Mouse (Mus musculus) E14TG2a.4 (cell line): ENCODE measurements around the gene Pla2g6.

Source experiments
- H3K27me3 ChIP-seq: 2 replicates; pipeline ENCODE4 v1.6.1; 2014; ENCODE audit warnings: low read length, control low read depth; ENCODE audit not compliant: insufficient read depth
- H3K36me3 ChIP-seq: 2 replicates; pipeline ENCODE4 v1.6.1; 2014; ENCODE audit warnings: low read length, control low read depth; ENCODE audit not compliant: insufficient read depth
- H3K4me1 ChIP-seq: replicated peaks from 2 replicates; pipeline ENCODE4 v1.6.1; 2014; ENCODE audit warnings: low read depth, low read length, control low read depth
- H3K4me3 ChIP-seq: replicated peaks from 2 replicates; pipeline ENCODE4 v1.5.1; 2014; ENCODE audit warnings: mild to moderate bottlenecking, low read length
- H3K9me3 ChIP-seq: 2 replicates; pipeline ENCODE4 v1.6.1; 2014; ENCODE audit warnings: low read length, control low read depth
- CTCF ChIP-seq: conservative IDR thresholded peaks from 2 replicates; pipeline ENCODE4 v1.5.1; 2014; ENCODE audit warnings: low read length
- NANOG ChIP-seq: IDR thresholded peaks from 2 replicates; pipeline ENCODE4 v1.6.1; 2014; ENCODE audit warnings: borderline replicate concordance, low read length, mixed read lengths
- POU5F1 ChIP-seq: IDR thresholded peaks from 2 replicates; pipeline ENCODE4 v1.6.1; 2014; ENCODE audit warnings: low read length, borderline replicate concordance

Gene Pla2g6

DNA sequence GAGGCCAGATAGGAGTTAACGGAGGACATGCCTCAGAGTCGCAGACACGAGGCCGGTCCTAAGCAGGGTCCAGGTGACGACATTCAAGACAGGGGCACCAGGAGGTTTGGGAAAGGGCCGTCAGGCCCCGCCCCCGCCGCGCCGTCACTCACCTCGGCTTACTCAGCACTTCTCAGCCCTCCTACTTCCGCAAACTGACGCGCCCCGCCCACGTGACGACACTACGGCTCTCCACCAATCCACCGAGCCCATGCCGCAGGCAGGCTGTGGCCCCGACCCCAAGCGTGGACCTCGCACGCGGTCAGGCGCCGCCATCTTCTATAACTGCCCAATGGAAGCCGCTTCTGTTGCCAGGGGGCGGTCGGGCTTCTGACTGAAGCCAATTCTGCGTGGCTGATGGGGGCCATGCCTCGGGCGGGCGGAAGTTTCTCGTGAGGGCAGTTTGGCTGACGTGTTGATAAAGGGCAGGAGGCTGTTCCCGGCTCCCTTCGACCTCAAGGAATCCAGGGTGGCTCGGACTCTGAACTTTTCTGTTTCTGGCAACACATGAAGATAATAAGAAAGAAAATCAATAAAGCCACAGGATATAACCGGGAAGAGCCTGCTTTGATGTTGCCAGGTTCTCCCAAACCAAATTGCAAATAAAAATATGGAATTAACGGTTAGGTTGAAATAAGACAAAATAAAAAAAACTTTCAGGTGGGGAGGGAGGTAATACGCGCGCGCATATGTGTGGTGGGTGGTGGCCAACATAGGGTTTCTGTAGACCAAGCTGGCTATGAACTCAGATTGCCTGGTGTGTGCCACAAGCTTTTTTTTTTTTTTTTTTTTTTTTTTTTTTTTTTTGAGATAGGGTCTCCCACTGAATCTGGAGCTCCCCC, at the start of gene Pla2g6:
Gene Pla2g6 (minus strand): TSS at position 333 of the 881 bp plus-strand sequence.
- Histone ChIP-seq H3K4me3 (peak within 1 kb of the TSS; percentile 88), H3K36me3 (peaks cover 20% of the 10 kb centered on the region), H3K4me1 (peaks cover 80% of the 10 kb centered on the region), H3K9me3 (no peaks in the 10 kb centered on the region), H3K27me3 (no peaks in the 10 kb centered on the region)
- TF ChIP-seq NANOG, result no peak
- TF ChIP-seq CTCF, result no peak
- no peak for TF ChIP-seq POU5F1

DNA sequence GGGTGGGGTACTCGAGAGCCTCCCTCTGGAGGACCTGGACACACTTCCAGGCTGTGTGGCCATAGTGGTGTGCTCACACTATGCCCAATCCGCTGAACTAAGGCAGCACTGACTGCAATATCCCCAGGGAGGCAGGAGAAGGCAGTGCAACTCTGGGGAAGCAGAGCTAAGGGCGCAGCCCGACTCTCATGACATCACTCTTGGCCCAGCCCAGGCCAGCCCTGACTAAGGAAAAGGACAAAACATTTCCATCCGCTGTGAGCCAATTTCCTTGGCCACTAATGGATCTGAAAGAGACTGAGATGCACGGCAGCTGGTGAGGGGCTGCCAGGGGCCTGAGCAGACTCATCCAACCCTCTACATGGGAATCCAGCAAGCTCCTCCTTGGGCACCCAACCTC, 49.5 kb upstream of the Pla2g6 start:
- H3K9me3 ChIP-seq, result no peaks in the 10 kb centered on the region
- no peak for TF ChIP-seq NANOG
- no peak for TF ChIP-seq POU5F1
- no peak for TF ChIP-seq CTCF
- no peaks in the 10 kb centered on the region for H3K27me3 ChIP-seq
- peaks cover 74% of the 10 kb centered on the region for H3K36me3 ChIP-seq
- H3K4me3 ChIP-seq, result no peak overlapping the region
- peaks cover 74% of the 10 kb centered on the region for H3K4me1 ChIP-seq

GRCm38 (mm10) chr15:79374760-79375159, 46.6 kb upstream of the Pla2g6 start:
- H3K36me3 ChIP-seq, result peaks cover 91% of the 10 kb centered on the region
- H3K4me1 ChIP-seq, result peaks cover 58% of the 10 kb centered on the region
- H3K9me3 ChIP-seq, result no peaks in the 10 kb centered on the region
- no peak overlapping the region; the same call in 1 of the 2 replicates for H3K4me3 ChIP-seq
- H3K27me3 ChIP-seq, result no peaks in the 10 kb centered on the region
- TF ChIP-seq POU5F1 (no peak), NANOG (no peak), CTCF (no peak)

- H3K4me3 ChIP-seq, result no peak overlapping the region
- H3K4me1 ChIP-seq, result peaks cover 61% of the 10 kb centered on the region
- H3K27me3 ChIP-seq, result no peaks in the 10 kb centered on the region
- peaks cover 97% of the 10 kb centered on the region for H3K36me3 ChIP-seq
- TF ChIP-seq NANOG (no peak), POU5F1 (no peak), CTCF (no peak)
- no peaks in the 10 kb centered on the region for H3K9me3 ChIP-seq
These were observed 42.2 kb upstream of the Pla2g6 start for GRCm38 (mm10) chr15:79370281-79370843.

GRCm38 (mm10) chr15:79369452-79370280, 41.5 kb upstream of the Pla2g6 start:
- Histone ChIP-seq H3K27me3 (no peaks in the 10 kb centered on the region), H3K4me1 (peaks cover 61% of the 10 kb centered on the region), H3K9me3 (no peaks in the 10 kb centered on the region), H3K36me3 (peaks cover 98% of the 10 kb centered on the region), H3K4me3 (no peak overlapping the region)
- no peak for TF ChIP-seq POU5F1
- TF ChIP-seq NANOG, result no peak
- TF ChIP-seq CTCF, result no peak

GRCm38 (mm10) chr15:79368861-79369440, 40.8 kb upstream of the Pla2g6 start:
- peaks cover 98% of the 10 kb centered on the region for H3K36me3 ChIP-seq
- no peak for TF ChIP-seq CTCF
- no peak for TF ChIP-seq POU5F1
- no peak for TF ChIP-seq NANOG
- no peaks in the 10 kb centered on the region for H3K9me3 ChIP-seq
- peaks cover 61% of the 10 kb centered on the region for H3K4me1 ChIP-seq
- H3K27me3 ChIP-seq, result no peaks in the 10 kb centered on the region
- peak overlapping the region; percentile 53 for H3K4me3 ChIP-seq

DNA sequence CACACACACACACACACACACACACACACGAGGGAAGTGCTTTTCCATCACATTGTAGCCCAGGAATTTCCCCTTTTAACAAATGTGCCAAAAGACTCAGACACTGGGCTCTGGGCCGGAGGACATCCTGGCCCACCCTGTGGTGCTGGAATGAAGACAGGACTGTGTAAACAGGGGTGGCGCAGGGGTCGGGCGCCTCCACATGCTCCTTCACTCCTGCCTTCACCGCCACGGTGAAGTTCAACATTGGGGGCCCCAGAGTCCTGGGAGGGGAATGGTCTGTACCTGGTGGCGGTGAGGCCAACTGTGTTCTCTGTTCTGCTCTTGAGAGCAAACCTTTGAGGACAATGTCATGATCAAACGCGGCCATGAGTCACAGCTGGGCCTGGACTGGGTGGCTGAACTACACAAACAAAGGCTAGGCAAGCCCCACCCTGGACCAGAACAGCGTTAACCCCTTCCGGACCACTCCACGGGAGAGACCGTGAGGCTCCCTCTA, 40.2 kb upstream of the Pla2g6 start:
- H3K4me1 ChIP-seq, result peaks cover 62% of the 10 kb centered on the region
- TF ChIP-seq CTCF (no peak), POU5F1 (no peak), NANOG (no peak)
- no peaks in the 10 kb centered on the region for H3K27me3 ChIP-seq
- H3K36me3 ChIP-seq, result peaks cover 98% of the 10 kb centered on the region
- H3K4me3 ChIP-seq, result peak overlapping the region; percentile 53
- H3K9me3 ChIP-seq, result no peaks in the 10 kb centered on the region
